Comparison of ENCODE assay signal across 10 mouse cellular contexts in the genomic region with DNA sequence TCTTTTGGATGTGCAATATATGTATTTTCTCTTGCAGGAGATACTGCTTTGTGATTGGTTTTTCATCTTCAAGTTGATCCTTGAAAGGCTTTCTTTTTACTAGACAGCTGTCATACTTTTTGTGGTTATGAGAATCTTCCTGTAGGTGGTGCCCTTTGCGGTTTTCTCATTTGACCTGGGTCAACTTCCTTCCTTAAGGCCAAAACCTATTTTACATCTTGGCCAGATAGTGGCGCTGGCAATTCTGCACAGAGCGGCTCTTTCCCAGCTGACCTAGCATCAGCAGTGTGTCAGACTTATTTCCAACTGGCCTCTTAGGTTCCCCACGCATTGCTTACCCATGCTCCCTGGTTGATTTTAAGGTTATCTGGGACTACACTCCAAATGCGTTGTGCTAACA. TPM values are rescaled to one million over a fixed set of nuclear protein-coding genes. Genes with fewer than 3 reads are reported as not detected.
DNase-seq lines count a peak whose midpoint lies in the region; ATAC-seq and TF ChIP-seq lines count a peak whose summit lies in the region.
"Had no signal": no experiment of that assay in that cellular context is flagged by ENCODE, and none has a peak within 500 bp of the region (broad histone marks: within the 10 kb centered on the region; RNA-seq: fewer than 3 reads in every experiment).

No protein-coding gene starts in this region.

- no peak overlapping the region for H3K4me3 ChIP-seq in heart, adult 2 months
- no peak overlapping the region for H3K4me3 ChIP-seq in heart, embryonic 10.5 days
- no peak overlapping the region for H3K4me3 ChIP-seq in forebrain, embryonic 13.5 days
- H3K4me3 ChIP-seq: megakaryocyte, embryonic 14.5 days had no signal

- no peak for TF ChIP-seq POLR2A in heart, adult 2 months (IDR thresholded peaks at IDR 0.05; ENCODE audit: insufficient read depth, low read depth, low read length)

- WGBS in heart, adult 2 months = 50% methylated on average over 5 of the region's 5 CpGs
- 47% methylated on average over 5 of the region's 5 CpGs for WGBS in heart, embryonic 10.5 days
- 52% methylated on average over 5 of the region's 5 CpGs for WGBS in forebrain, embryonic 13.5 days

- no peaks in the 10 kb centered on the region for H3K36me3 ChIP-seq in heart, adult 2 months (ENCODE audit: control insufficient read depth, insufficient read depth, low read length)
- H3K36me3 ChIP-seq in heart, embryonic 10.5 days = no peaks in the 10 kb centered on the region
- H3K36me3 ChIP-seq in forebrain, embryonic 13.5 days (ENCODE audit: poor library complexity, severe bottlenecking) = no peaks in the 10 kb centered on the region

- no peaks in the 10 kb centered on the region for H3K27me3 ChIP-seq in heart, adult 2 months (ENCODE audit: control insufficient read depth, insufficient read depth, low read length)
- H3K27me3 ChIP-seq in heart, embryonic 10.5 days (ENCODE audit: insufficient read depth, poor library complexity, severe bottlenecking) = no peaks in the 10 kb centered on the region
- H3K27me3 ChIP-seq in forebrain, embryonic 13.5 days = no peaks in the 10 kb centered on the region

- TF ChIP-seq EP300 in heart, adult 2 months (IDR thresholded peaks at IDR 0.05; ENCODE audit: insufficient read depth, low read depth, low read length) = no peak

- TF ChIP-seq CTCF in heart, adult 2 months (IDR thresholded peaks at IDR 0.05) = peak; percentile 81

- H3K79me2 ChIP-seq in heart, adult 2 months (replicated peaks; ENCODE audit: control insufficient read depth, insufficient read depth, low read length) = no peaks in the 10 kb centered on the region

- no peak for ATAC-seq in forebrain, embryonic 13.5 days
- ATAC-seq: forebrain, embryonic 14.5 days had no signal

- H3K4me1 ChIP-seq in heart, adult 2 months (ENCODE audit: control insufficient read depth, insufficient read depth, low read length) = peaks cover 3% of the 10 kb centered on the region
- peaks cover 14% of the 10 kb centered on the region for H3K4me1 ChIP-seq in heart, embryonic 10.5 days
- H3K4me1 ChIP-seq in forebrain, embryonic 13.5 days = peaks cover 15% of the 10 kb centered on the region; the same call in 1 of the 2 replicates

- intact Hi-C loops in heart, adult 2 months (cut with DNase I) = loop anchor here (1.0 kb wide), 1 partner anchor 64 kb away; no protein-coding TSS in a partner anchor

- no peak overlapping the region for H3K9ac ChIP-seq in heart, adult 2 months (ENCODE audit: low read depth, low read length)
- no peak overlapping the region for H3K9ac ChIP-seq in forebrain, embryonic 13.5 days

- DNase-seq in heart, adult 2 months = peak in 1 of 2 experiments; percentile 53
- DNase-seq in heart, embryonic 10.5 days (ENCODE audit: low spot score) = no peak
- peak; percentile 63 to 67 for DNase-seq in B cell, adult 2 months
- DNase-seq in ZHBTc4 (ENCODE audit: low read depth, low spot score) = peak; percentile 73
- DNase-seq in lung, postnatal 36 days = peak; percentile 84
- DNase-seq in cerebellum, adult 11 months = no peak
- DNase-seq in right cerebral cortex, adult 2 months (ENCODE audit: low spot score in 2 of 2) = no peak

- H3K27ac ChIP-seq in heart, adult 2 months = no peak overlapping the region
- no peak overlapping the region for H3K27ac ChIP-seq in heart, embryonic 10.5 days
- no peak overlapping the region for H3K27ac ChIP-seq in forebrain, embryonic 13.5 days

- no peaks in the 10 kb centered on the region for H3K9me3 ChIP-seq in heart, embryonic 10.5 days
- H3K9me3 ChIP-seq in forebrain, embryonic 13.5 days (replicated peaks) = no peaks in the 10 kb centered on the region

- no peak overlapping the region for H3K4me2 ChIP-seq in forebrain, embryonic 13.5 days

RNA-seq across cellular contexts. Expression of a gene that starts 3.9 kb away (rescaled TPM):
- 10 to 100 TPM; 23.1 to 23.4 TPM for total RNA-seq in heart, adult 2 months (2021)
- polyA plus RNA-seq in heart, adult 2 months (2012; rRNA removed) = 8.4 and 14.5 TPM in 2 replicates
- 14.6 and 18.9 TPM in 2 replicates for polyA plus RNA-seq in heart, embryonic 10.5 days (2016; fragmentation: Nextera tagmentation; extraction: Ambion mirVana)
- polyA plus RNA-seq in forebrain, embryonic 13.5 days (2015; fragmentation: Nextera tagmentation; extraction: Ambion mirVana) = 55.5 and 67.0 TPM in 2 replicates

Comparison
In these comparisons a context has a peak if more than half of its experiments do, and no peak if none do; other contexts are left out.
1. DNase-seq: peak in B cell, adult 2 months (2 of 2), ZHBTc4 (single experiment) and lung, postnatal 36 days (single experiment); none in heart, embryonic 10.5 days (single experiment), cerebellum, adult 11 months (single experiment) and right cerebral cortex, adult 2 months (0 of 2).